Mouse (Mus musculus) G1E (cell line): ENCODE results near the gene Tmc8. TPM values are rescaled to one million over a fixed set of nuclear protein-coding genes. Genes with fewer than 3 reads are reported as not detected.
"Not testable (repeated sequence)": the region's sequence is repeated elsewhere in the genome, so short reads cannot be mapped to it uniquely, and the experiment has no call there.

Experiments
- ATAC-seq: 2 replicates; pipeline ENCODE4 v1.8.0; 2016; ENCODE audit warnings: mild to moderate bottlenecking; ENCODE audit not compliant: insufficient number of reproducible peaks, poor library complexity, low FRiP score, severe bottlenecking; ENCODE audit errors: extremely low read depth
- DNase-seq: peaks from one replicate; pipeline ENCODE4 v3.0.0; 2012; ENCODE audit warnings: low spot score
- H3K27me3 ChIP-seq: 2 replicates; pipeline ENCODE4 v1.6.1; 2012; ENCODE audit warnings: mild to moderate bottlenecking, low read length, inconsistent platforms; ENCODE audit not compliant: insufficient read depth
- H3K36me3 ChIP-seq: replicated peaks from 2 replicates; pipeline ENCODE3; 2012; ENCODE audit warnings: mild to moderate bottlenecking, inconsistent platforms
- H3K4me1 ChIP-seq: 2 replicates; pipeline ENCODE4 v1.6.1; 2012; ENCODE audit warnings: low read depth, low read length, inconsistent platforms, mixed read lengths; ENCODE audit not compliant: insufficient read depth
- H3K4me3 ChIP-seq: 2 replicates; pipeline ENCODE4 v1.5.1; 2012; ENCODE audit warnings: low read depth, mild to moderate bottlenecking, inconsistent platforms, low read length, moderate library complexity, mixed read lengths
- H3K9me3 ChIP-seq: replicated peaks from 2 replicates; pipeline ENCODE4 v1.6.1; 2012; ENCODE audit warnings: inconsistent platforms
- CTCF ChIP-seq: IDR thresholded peaks from 2 replicates; pipeline ENCODE4 v1.5.1; 2012; ENCODE audit warnings: low read depth, low read length, inconsistent platforms, mixed read lengths
- GATA1 ChIP-seq: IDR thresholded peaks from 2 replicates; pipeline ENCODE4 v1.6.1; 2012; ENCODE audit warnings: borderline replicate concordance, low read length, inconsistent platforms, mixed read lengths
- GATA2 ChIP-seq: IDR thresholded peaks from 2 replicates; pipeline ENCODE4 v1.6.1; 2012; ENCODE audit warnings: low read depth, low read length, inconsistent platforms, borderline replicate concordance
- POLR2AphosphoS5 ChIP-seq: IDR thresholded peaks from 2 replicates; pipeline ENCODE4 v1.6.1; 2012; ENCODE audit warnings: low read depth, low read length, inconsistent platforms; ENCODE audit not compliant: insufficient replicate concordance
- TAL1 ChIP-seq: conservative IDR thresholded peaks from 2 replicates; pipeline ENCODE4 v1.6.1; 2012; ENCODE audit warnings: low read depth, low read length, inconsistent platforms, mixed read lengths
- polyA plus RNA-seq: library from polyadenylated mRNA; stranded (reverse); fragments of >175 nt; gene quantifications from 2 replicates; pipeline ENCODE4 v1.2.3, GENCODE M21; 2012
- total RNA-seq, 2 experiments: library from RNA; stranded (forward) in 1 of 2; stranded (reverse) in 1 of 2; fragments of 200-1000 nt in 1 of 2; fragments of >200 nt in 1 of 2; fragmentation: Nextera tagmentation in 1 of 2; gene quantifications; 2 replicates each; pipeline ENCODE4 v1.2.3; 2014 to 2017

Tmc8 gene
- total and polyA plus RNA-seq, 3 experiments = 3.4 to 43.8 (median 26.9) TPM

DNA sequence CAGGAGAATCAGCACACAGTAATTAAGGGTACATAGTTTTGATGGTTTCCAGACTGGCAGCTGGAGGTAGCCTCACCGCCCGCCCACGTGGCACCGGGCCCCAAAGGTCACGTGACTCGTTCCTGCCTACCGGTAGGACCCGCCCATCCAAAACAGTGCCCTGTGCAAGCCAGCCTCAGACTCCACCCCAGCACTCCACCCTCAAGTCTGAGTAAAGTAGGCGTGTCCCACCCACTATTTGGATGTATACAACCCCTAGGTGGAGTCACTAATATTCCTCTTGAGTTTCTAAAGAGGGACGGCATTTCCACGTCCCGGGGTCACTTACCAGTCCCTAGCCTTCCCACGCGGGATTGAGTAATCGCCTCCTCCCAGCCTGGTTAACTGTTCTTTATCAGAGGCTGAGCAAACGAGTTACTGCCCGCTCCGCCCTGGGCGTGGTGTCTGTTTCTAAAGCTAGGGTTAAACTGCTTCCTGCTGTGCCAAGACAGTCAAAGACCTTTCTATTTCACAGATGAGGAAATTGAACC is 1.2 kb upstream of the Tmc8 start:
- TF ChIP-seq POLR2AphosphoS5 = no peak
- no peak for TF ChIP-seq GATA2
- no peak for TF ChIP-seq TAL1
- no peak for TF ChIP-seq GATA1
- TF ChIP-seq CTCF = no peak
- Histone ChIP-seq H3K36me3 (peaks cover 57% of the 10 kb centered on the region), H3K4me1 (peaks cover 63% of the 10 kb centered on the region), H3K27me3 (no peaks in the 10 kb centered on the region), H3K9me3 (no peaks in the 10 kb centered on the region), H3K4me3 (peak overlapping the region; percentile 78)
- DNase-seq = peak; percentile 90
- ATAC-seq = peak; percentile 84

DNA sequence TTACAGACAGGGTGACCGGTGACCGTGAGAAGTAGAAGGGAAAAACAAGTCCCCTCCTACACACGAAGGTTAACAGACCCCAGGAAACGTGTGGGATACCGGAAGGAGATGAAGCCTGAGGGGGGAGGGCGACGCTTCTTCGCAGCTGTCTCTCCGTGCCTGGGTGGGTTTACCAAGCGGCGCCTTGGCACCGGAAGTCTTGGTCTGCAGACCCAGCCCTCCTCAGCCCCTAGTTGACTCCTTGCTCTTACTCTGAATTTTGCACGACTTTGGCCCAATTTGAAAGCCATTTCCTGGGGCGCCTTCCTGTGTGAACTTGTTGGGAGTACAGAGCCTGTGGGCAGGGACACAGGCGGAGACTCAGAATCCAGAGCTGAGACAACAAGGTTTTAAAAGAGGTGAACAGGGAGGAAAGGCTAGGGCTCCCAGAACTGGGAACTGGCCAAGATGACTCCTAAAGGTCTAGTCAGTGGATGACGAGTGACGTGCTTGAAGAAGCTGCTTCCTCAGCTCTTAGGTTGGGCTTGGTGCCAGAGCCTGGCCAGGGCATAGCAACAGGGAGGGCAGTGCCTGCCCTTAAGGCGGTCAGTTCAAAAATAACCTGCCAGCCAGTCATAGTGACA is 566 bp upstream of the Tmc8 start:
- TF ChIP-seq POLR2AphosphoS5 = no peak
- no peak for TF ChIP-seq GATA2
- TF ChIP-seq TAL1 = no peak
- TF ChIP-seq GATA1 = no peak
- TF ChIP-seq CTCF = no peak
- no peak for DNase-seq
- H3K4me3 ChIP-seq = peak overlapping the region; percentile 78
- H3K9me3 ChIP-seq = no peaks in the 10 kb centered on the region
- H3K36me3 ChIP-seq = peaks cover 54% of the 10 kb centered on the region
- 0 out of 2 replicates have a peak, but pooled peaks have one; percentile 5 for ATAC-seq
- H3K4me1 ChIP-seq = peaks cover 65% of the 10 kb centered on the region
- H3K27me3 ChIP-seq = no peaks in the 10 kb centered on the region

DNA sequence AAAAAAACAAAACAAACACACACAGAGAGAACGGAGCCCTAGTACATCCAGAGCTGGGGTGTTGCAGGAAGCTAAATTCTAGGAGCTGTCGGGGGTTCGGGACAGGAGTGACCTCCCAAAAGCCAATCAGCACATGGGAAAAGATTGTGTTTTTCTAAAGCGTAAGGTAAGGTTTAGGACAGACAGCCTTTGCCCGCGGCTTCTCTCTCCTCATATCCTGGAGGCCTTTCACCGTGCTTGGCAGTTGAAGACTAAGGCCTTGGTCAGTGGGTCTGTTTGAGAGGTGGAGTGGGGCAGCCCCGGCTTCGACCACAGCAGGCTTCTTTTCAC is 794 bp downstream of the Tmc8 start:
- no peak for TF ChIP-seq GATA1
- no peak for TF ChIP-seq GATA2
- TF ChIP-seq POLR2AphosphoS5 = no peak
- TF ChIP-seq TAL1 = no peak
- TF ChIP-seq CTCF = no peak
- H3K4me3 ChIP-seq = peak overlapping the region; percentile 78
- peaks cover 54% of the 10 kb centered on the region for H3K36me3 ChIP-seq
- ATAC-seq = no peak
- H3K4me1 ChIP-seq = peaks cover 66% of the 10 kb centered on the region
- no peaks in the 10 kb centered on the region for H3K9me3 ChIP-seq
- no peaks in the 10 kb centered on the region for H3K27me3 ChIP-seq
- DNase-seq = no peak

DNA sequence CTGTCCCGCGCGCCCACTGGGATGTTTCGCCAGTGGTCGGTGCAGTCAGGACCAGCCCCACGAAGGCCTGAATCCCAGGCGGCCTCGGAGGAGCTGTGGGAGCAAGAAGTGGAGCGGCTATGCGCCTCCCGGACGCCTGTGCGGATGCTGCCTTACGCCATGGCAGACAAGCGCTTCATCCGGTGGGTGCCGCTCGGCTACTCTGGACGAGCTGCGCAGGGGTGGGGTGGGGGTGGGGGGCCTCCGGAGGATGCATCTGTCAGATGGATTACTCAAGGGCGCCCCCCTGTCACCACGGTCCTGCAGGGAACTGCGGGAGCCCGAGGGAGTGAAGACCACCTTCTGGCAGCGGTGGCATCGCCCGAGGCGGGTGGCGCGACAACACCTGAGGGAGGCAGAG is 1.2 kb downstream of the Tmc8 start:
- no peaks in the 10 kb centered on the region for H3K27me3 ChIP-seq
- TF ChIP-seq GATA1 (no peak), CTCF (peak; percentile 20; the same call in 1 of the 2 replicates)
- peak overlapping the region; percentile 78 for H3K4me3 ChIP-seq
- no peaks in the 10 kb centered on the region for H3K9me3 ChIP-seq
- H3K4me1 ChIP-seq = peaks cover 66% of the 10 kb centered on the region
- no peak for ATAC-seq
- DNase-seq = no peak
- H3K36me3 ChIP-seq = peaks cover 50% of the 10 kb centered on the region

DNA sequence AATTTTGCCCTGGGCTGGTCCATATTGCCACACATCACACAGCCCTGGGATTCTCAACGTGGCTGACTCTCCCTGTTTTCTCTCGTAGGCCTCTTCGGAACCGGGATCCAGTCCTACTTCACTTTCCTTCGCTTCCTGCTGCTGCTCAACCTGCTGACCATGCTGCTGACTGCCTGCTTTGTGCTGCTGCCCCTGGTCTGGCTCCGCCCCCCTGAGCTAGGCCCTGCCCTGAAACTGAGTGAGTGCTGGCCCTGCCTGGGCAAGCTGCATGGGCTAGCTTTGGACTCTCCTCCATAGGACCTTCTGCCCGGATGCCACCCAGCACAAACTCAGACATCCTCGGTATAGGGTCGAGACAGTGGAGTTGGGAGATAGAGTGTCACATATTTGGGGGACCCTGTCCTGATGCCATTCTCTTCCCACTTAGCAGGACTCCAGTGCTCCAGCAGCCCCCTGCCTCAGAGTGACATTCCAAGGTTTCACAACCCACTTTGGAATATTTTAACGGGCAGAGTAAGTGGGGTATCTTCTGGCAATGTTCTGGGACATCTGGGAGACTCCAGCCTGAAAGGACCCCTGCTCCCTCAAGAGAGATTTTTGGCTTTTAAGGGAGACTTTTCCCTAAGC is 1.9 kb downstream of the Tmc8 start:
- Histone ChIP-seq H3K4me3 (peak overlapping the region; percentile 78; the same call in 1 of the 2 replicates), H3K9me3 (no peaks in the 10 kb centered on the region), H3K27me3 (no peaks in the 10 kb centered on the region), H3K36me3 (peaks cover 48% of the 10 kb centered on the region), H3K4me1 (peaks cover 60% of the 10 kb centered on the region)
- DNase-seq = no peak
- TF ChIP-seq GATA2 (no peak), TAL1 (no peak), POLR2AphosphoS5 (no peak), GATA1 (no peak), CTCF (no peak)
- ATAC-seq = no peak

DNA sequence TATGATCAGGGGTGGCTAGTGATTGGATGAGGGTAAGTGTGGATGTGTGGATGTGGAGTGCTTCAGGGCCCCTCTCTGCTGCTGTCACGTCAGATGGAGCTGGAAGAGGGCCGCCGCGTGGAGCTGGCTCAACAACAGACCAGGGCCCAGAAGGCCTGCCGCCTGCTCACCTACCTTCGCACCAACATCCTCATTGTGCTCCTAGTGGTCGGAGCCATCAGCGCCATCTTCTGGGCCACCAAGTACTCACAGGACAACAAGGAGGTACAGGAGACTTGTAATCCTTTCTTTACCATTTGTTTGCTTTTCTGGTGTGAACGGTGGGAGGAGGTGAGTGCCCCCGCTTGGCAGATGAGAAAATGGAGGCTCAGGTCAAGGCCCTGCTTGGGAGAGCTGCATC is 4.4 kb downstream of the Tmc8 start:
- DNase-seq = no peak
- Histone ChIP-seq H3K4me1 (peaks cover 49% of the 10 kb centered on the region), H3K27me3 (no peaks in the 10 kb centered on the region), H3K4me3 (no peak overlapping the region), H3K36me3 (peaks cover 57% of the 10 kb centered on the region), H3K9me3 (no peaks in the 10 kb centered on the region)
- no peak for ATAC-seq
- TF ChIP-seq TAL1 (no peak), GATA2 (no peak), GATA1 (no peak), CTCF (0 out of 2 replicates have a peak, but pooled peaks have one; percentile 26), POLR2AphosphoS5 (no peak)

DNA sequence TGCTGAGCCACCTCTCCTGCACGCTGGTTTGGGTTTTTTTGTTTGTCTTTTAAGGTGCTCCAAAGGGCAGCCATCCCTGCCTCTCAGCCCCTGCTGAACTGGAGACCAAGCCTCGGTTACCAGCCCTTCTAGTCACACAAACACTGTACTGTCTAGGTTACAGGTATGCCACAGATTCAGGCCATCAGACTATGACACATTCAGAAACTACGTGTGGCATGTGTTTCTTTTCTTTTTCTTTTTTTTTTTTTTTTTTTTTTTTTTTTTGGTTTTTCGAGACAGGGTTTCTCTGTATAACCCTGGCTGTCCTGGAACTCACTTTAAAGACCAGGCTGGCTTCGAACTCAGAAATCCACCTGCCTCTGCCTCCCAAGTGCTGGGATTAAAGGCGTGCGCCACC is 6.6 kb downstream of the Tmc8 start:
- not testable (repeated sequence) for DNase-seq, H3K4me3 ChIP-seq, H3K9me3 ChIP-seq, ATAC-seq, H3K27me3 ChIP-seq
- H3K4me1 ChIP-seq = peaks cover 47% of the 10 kb centered on the region
- H3K36me3 ChIP-seq = peaks cover 70% of the 10 kb centered on the region
